Mouse (Mus musculus) liver, embryonic 14.5 days (tissue): ENCODE results near the gene Zfp37.

Experiments used
- CTCF ChIP-seq: IDR thresholded peaks from 2 replicates; pipeline ENCODE4 v1.5.1; 2016; ENCODE audit warnings: antibody characterized with exemption, low read depth, control low read depth
- EP300 ChIP-seq: IDR thresholded peaks from 2 replicates; pipeline ENCODE4 v1.6.1; 2016; ENCODE audit warnings: antibody characterized with exemption, low read depth

GRCm38 (mm10) chr4:62158401-62158800 lies 72.4 kb downstream of the Zfp37 start:
- TF ChIP-seq CTCF, result no peak
- no peak for TF ChIP-seq EP300
